In genomic region chr13:21263910-21264309, GRCm38 (mm10) we compare ENCODE assay signal across 8 mouse cellular contexts. TPM values are rescaled to one million over a fixed set of nuclear protein-coding genes. Genes with fewer than 3 reads are reported as not detected.
DNase-seq lines count a peak whose midpoint lies in the region; ATAC-seq and TF ChIP-seq lines count a peak whose summit lies in the region.

No protein-coding gene starts in this region.

- H3K27me3 ChIP-seq in lung, embryonic 16.5 days (ENCODE audit: control insufficient read depth, insufficient read depth, low read depth, low read length): no peaks in the 10 kb centered on the region; the same call in 1 of the 2 replicates
- peaks cover 30% of the 10 kb centered on the region for H3K27me3 ChIP-seq in forebrain, embryonic 12.5 days
- H3K27me3 ChIP-seq in limb, embryonic 15.5 days: 0 out of 2 replicates have a peak, but pooled peaks cover 12% of the 10 kb centered on the region
- no peaks in the 10 kb centered on the region for H3K27me3 ChIP-seq in stomach, embryonic 16.5 days (ENCODE audit: control insufficient read depth, insufficient read depth, low read length)

- 0 out of 2 replicates have a peak overlapping the region, but pooled peaks have one; percentile 24 for H3K9ac ChIP-seq in lung, embryonic 16.5 days (ENCODE audit: low read length)
- H3K9ac ChIP-seq in forebrain, embryonic 12.5 days: peak overlapping the region; percentile 44
- H3K9ac ChIP-seq in limb, embryonic 15.5 days: no peak overlapping the region
- no peak overlapping the region for H3K9ac ChIP-seq in stomach, embryonic 16.5 days (ENCODE audit: low read length)

- WGBS in lung, embryonic 16.5 days: 5% methylated on average over 11 of the region's 11 CpGs
- WGBS in lung, adult 2 months: 7% methylated on average over 11 of the region's 11 CpGs
- under 1% methylated on average over 11 of the region's 11 CpGs for WGBS in forebrain, embryonic 12.5 days
- 4% methylated on average over 11 of the region's 11 CpGs for WGBS in limb, embryonic 15.5 days
- 4% methylated on average over 11 of the region's 11 CpGs for WGBS in stomach, embryonic 16.5 days

- no peaks in the 10 kb centered on the region for H3K9me3 ChIP-seq in lung, embryonic 16.5 days (ENCODE audit: control insufficient read depth, low read length)
- H3K9me3 ChIP-seq in forebrain, embryonic 12.5 days: no peaks in the 10 kb centered on the region
- H3K9me3 ChIP-seq in limb, embryonic 15.5 days: no peaks in the 10 kb centered on the region
- no peaks in the 10 kb centered on the region for H3K9me3 ChIP-seq in stomach, embryonic 16.5 days (replicated peaks; ENCODE audit: control insufficient read depth, low read length)

- no peak for TF ChIP-seq CTCF in lung, adult 2 months (IDR thresholded peaks at IDR 0.05; ENCODE audit: insufficient read depth, low read length)

- H3K4me1 ChIP-seq in lung, embryonic 16.5 days (replicated peaks; ENCODE audit: control insufficient read depth, insufficient read depth, low read length): peaks cover 13% of the 10 kb centered on the region; the same call in 1 of the 2 replicates
- H3K4me1 ChIP-seq in lung, adult 2 months (ENCODE audit: control insufficient read depth, insufficient read depth, low read length): no peaks in the 10 kb centered on the region; the same call in 1 of the 2 replicates
- H3K4me1 ChIP-seq in forebrain, embryonic 12.5 days: peaks cover 17% of the 10 kb centered on the region
- H3K4me1 ChIP-seq in limb, embryonic 15.5 days: peaks cover 5% of the 10 kb centered on the region; the same call in 1 of the 2 replicates
- H3K4me1 ChIP-seq in stomach, embryonic 16.5 days (ENCODE audit: control insufficient read depth, insufficient read depth, low read length): peaks cover 6% of the 10 kb centered on the region

- no peak for ATAC-seq in lung, embryonic 16.5 days (ENCODE audit: low read depth)
- ATAC-seq in forebrain, embryonic 12.5 days (ENCODE audit: low FRiP score): no peak
- no peak for ATAC-seq in limb, embryonic 15.5 days (ENCODE audit: insufficient number of reproducible peaks, low FRiP score, low TSS enrichment, low read depth)
- ATAC-seq in stomach, embryonic 16.5 days (ENCODE audit: insufficient read depth, low FRiP score): no peak

- H3K4me3 ChIP-seq in lung, embryonic 16.5 days (ENCODE audit: low read length): peak overlapping the region; percentile 48
- H3K4me3 ChIP-seq in lung, adult 2 months (replicated peaks; ENCODE audit: extremely low read depth, low read depth, low read length): no peak overlapping the region
- H3K4me3 ChIP-seq in forebrain, embryonic 12.5 days (replicated peaks): peak overlapping the region; percentile 46
- H3K4me3 ChIP-seq in limb, embryonic 15.5 days: peak overlapping the region; percentile 31
- H3K4me3 ChIP-seq in stomach, embryonic 16.5 days (replicated peaks; ENCODE audit: low read length): peak overlapping the region; percentile 43

- no peaks in the 10 kb centered on the region for H3K36me3 ChIP-seq in lung, embryonic 16.5 days (ENCODE audit: control insufficient read depth, insufficient read depth, low read length)
- H3K36me3 ChIP-seq in forebrain, embryonic 12.5 days (replicated peaks): no peaks in the 10 kb centered on the region
- no peaks in the 10 kb centered on the region for H3K36me3 ChIP-seq in limb, embryonic 15.5 days
- no peaks in the 10 kb centered on the region for H3K36me3 ChIP-seq in stomach, embryonic 16.5 days (ENCODE audit: control insufficient read depth, insufficient read depth, low read length)

- peak overlapping the region; percentile 52 for H3K4me2 ChIP-seq in lung, embryonic 16.5 days (ENCODE audit: low read depth, low read length)
- peak overlapping the region; percentile 49 for H3K4me2 ChIP-seq in forebrain, embryonic 12.5 days
- H3K4me2 ChIP-seq in limb, embryonic 15.5 days: peak overlapping the region; percentile 29
- peak overlapping the region; percentile 47 for H3K4me2 ChIP-seq in stomach, embryonic 16.5 days (ENCODE audit: low read depth, low read length)

- intact Hi-C loops in left cerebral cortex, postnatal 10 days (cut with DNase I): no loop called here

- H3K27ac ChIP-seq in lung, embryonic 16.5 days (ENCODE audit: low read length): no peak overlapping the region
- H3K27ac ChIP-seq in forebrain, embryonic 12.5 days: no peak overlapping the region
- H3K27ac ChIP-seq in limb, embryonic 15.5 days: no peak overlapping the region
- no peak overlapping the region for H3K27ac ChIP-seq in stomach, embryonic 16.5 days (ENCODE audit: low read length)

- no peak for TF ChIP-seq POLR2A in lung, adult 2 months (IDR thresholded peaks at IDR 0.05; ENCODE audit: borderline replicate concordance, extremely low read depth, low read depth, low read length)

- no peak for DNase-seq in lung, adult 2 months
- no peak for DNase-seq in ovary, postnatal 36 days (ENCODE audit: low spot score)
- DNase-seq in lung, adult 18-20 months: no peak
- no peak for DNase-seq in left cerebral cortex, postnatal 10 days (ENCODE audit: extremely low spot score in 1 of 2, low spot score in 2 of 2)

RNA-seq across cellular contexts. Expression of gene Gpx5, which starts 28.6 kb away (rescaled TPM):
- polyA plus RNA-seq in lung, embryonic 16.5 days (2015; fragmentation: Nextera tagmentation; extraction: Ambion mirVana): not detected in 2 replicates
- not detected in 2 replicates for polyA plus RNA-seq in lung, adult 2 months (2012; rRNA removed)
- polyA plus RNA-seq in forebrain, embryonic 12.5 days (2016; fragmentation: Nextera tagmentation; extraction: Ambion mirVana): not detected in 2 replicates
- not detected in 2 replicates for polyA plus RNA-seq in limb, embryonic 15.5 days (2015; fragmentation: Nextera tagmentation; extraction: Ambion mirVana)
- not detected in 2 replicates for polyA plus RNA-seq in stomach, embryonic 16.5 days (2015; fragmentation: Nextera tagmentation; extraction: Ambion mirVana)
- not detected for total RNA-seq in left cerebral cortex, postnatal 10 days (2021)

RNA-seq across cellular contexts. Expression of gene Gpx6, which starts 48.0 kb away (rescaled TPM):
- not detected in 2 replicates for polyA plus RNA-seq in lung, embryonic 16.5 days (2015; fragmentation: Nextera tagmentation; extraction: Ambion mirVana)
- polyA plus RNA-seq in lung, adult 2 months (2012; rRNA removed): not detected in 2 replicates
- not detected in 2 replicates for polyA plus RNA-seq in forebrain, embryonic 12.5 days (2016; fragmentation: Nextera tagmentation; extraction: Ambion mirVana)
- 0.23 TPM in 1 of 2 replicates, not detected in the other for polyA plus RNA-seq in limb, embryonic 15.5 days (2015; fragmentation: Nextera tagmentation; extraction: Ambion mirVana)
- not detected in 2 replicates for polyA plus RNA-seq in stomach, embryonic 16.5 days (2015; fragmentation: Nextera tagmentation; extraction: Ambion mirVana)
- total RNA-seq in left cerebral cortex, postnatal 10 days (2021): not detected

Comparison
In these comparisons a context has a peak if more than half of its experiments do, and no peak if none do; other contexts are left out.
1. H3K9ac ChIP-seq: peak in lung, embryonic 16.5 days (single experiment) and forebrain, embryonic 12.5 days (single experiment); none in limb, embryonic 15.5 days (single experiment) and stomach, embryonic 16.5 days (single experiment).
2. Peak in every context shown above with its lines, with median percentiles within 50 percentile points of each other: H3K4me2 ChIP-seq.